Mouse (Mus musculus) CH12F3 (cell line): ENCODE data around the gene Fgd3.

Experiments used
- in situ Hi-C: fragments of 300-500 bp; cut with MboI; formaldehyde crosslinking; loops from 2 replicates; pipeline ENCODE4 v1.14.3; 2020; ENCODE audit warnings: low sequenced_read_pairs

The Fgd3 gene

GRCm38 (mm10) chr13:49320040-49320439 lies at the start of gene Fgd3:
Fgd3 (minus strand) TSS chr13:49320311.
- in situ Hi-C loops, result no loop called here

- in situ Hi-C loops, result no loop called here
Measured at GRCm38 (mm10) chr13:49369404-49369803, 49.3 kb upstream of the Fgd3 start.

GRCm38 (mm10) chr13:49367657-49368440 lies 47.7 kb upstream of the Fgd3 start:
- in situ Hi-C loops, result no loop called here

GRCm38 (mm10) chr13:49364716-49365115 lies 44.6 kb upstream of the Fgd3 start:
- in situ Hi-C loops, result no loop called here

- in situ Hi-C loops, result no loop called here
Measured at GRCm38 (mm10) chr13:49362804-49363203, 42.7 kb upstream of the Fgd3 start.

GRCm38 (mm10) chr13:49362364-49362763 lies 42.3 kb upstream of the Fgd3 start:
- in situ Hi-C loops, result no loop called here

- in situ Hi-C loops, result no loop called here
Measured at GRCm38 (mm10) chr13:49360906-49361406, 40.8 kb upstream of the Fgd3 start.

- in situ Hi-C loops, result no loop called here
Measured at GRCm38 (mm10) chr13:49358184-49358583, 38.1 kb upstream of the Fgd3 start.

- in situ Hi-C loops, result no loop called here
Measured at GRCm38 (mm10) chr13:49357367-49358026, 37.4 kb upstream of the Fgd3 start.

- in situ Hi-C loops, result no loop called here
Measured at GRCm38 (mm10) chr13:49356090-49356489, 36.0 kb upstream of the Fgd3 start.

GRCm38 (mm10) chr13:49355461-49356061 lies 35.5 kb upstream of the Fgd3 start:
- in situ Hi-C loops, result no loop called here

GRCm38 (mm10) chr13:49353991-49354507 lies 33.9 kb upstream of the Fgd3 start:
- in situ Hi-C loops, result no loop called here

GRCm38 (mm10) chr13:49353422-49353821 lies 33.3 kb upstream of the Fgd3 start:
- in situ Hi-C loops, result no loop called here

- in situ Hi-C loops, result no loop called here
Measured at GRCm38 (mm10) chr13:49352581-49353159, 32.6 kb upstream of the Fgd3 start.

- in situ Hi-C loops, result no loop called here
Measured at GRCm38 (mm10) chr13:49349836-49350505, 29.9 kb upstream of the Fgd3 start.

- in situ Hi-C loops, result no loop called here
Measured at GRCm38 (mm10) chr13:49349335-49349734, 29.2 kb upstream of the Fgd3 start.

- in situ Hi-C loops, result no loop called here
Measured at GRCm38 (mm10) chr13:49348522-49348921, 28.4 kb upstream of the Fgd3 start.

- in situ Hi-C loops, result no loop called here
Measured at GRCm38 (mm10) chr13:49345476-49345875, 25.4 kb upstream of the Fgd3 start.

GRCm38 (mm10) chr13:49344567-49344966 lies 24.5 kb upstream of the Fgd3 start:
- in situ Hi-C loops, result no loop called here

GRCm38 (mm10) chr13:49342723-49343100 lies 22.6 kb upstream of the Fgd3 start:
- in situ Hi-C loops, result no loop called here
